Mouse (Mus musculus) heart, embryonic 13.5 days (tissue): Measurements from ENCODE around the gene Rab6a. TPM values are rescaled to one million over a fixed set of nuclear protein-coding genes. Genes with fewer than 3 reads are reported as not detected.
A peak's percentile ranks its signal among the peaks of the same experiment; 100 is the strongest.

ENCODE experiments used
- ATAC-seq: fragments of 200-750 bp; cut with Nextera tagmentation; 2 replicates; pipeline ENCODE4 v1.8.0; 2017; ENCODE audit warnings: moderate TSS enrichment; ENCODE audit not compliant: insufficient number of reproducible peaks, low FRiP score, low TSS enrichment; ENCODE audit errors: extremely low read depth
- H3K27ac ChIP-seq: fragments of 300-500 bp; sonication (generic); replicated peaks from 2 replicates; pipeline ENCODE4 v1.5.1; 2015; ENCODE audit warnings: moderate library complexity, mild to moderate bottlenecking, inconsistent platforms
- H3K27me3 ChIP-seq: fragments of 300-500 bp; sonication (generic); replicated peaks from 2 replicates; pipeline ENCODE4 v1.6.1; 2015; ENCODE audit warnings: mild to moderate bottlenecking, inconsistent platforms
- H3K36me3 ChIP-seq: fragments of 300-500 bp; sonication (generic); 2 replicates; pipeline ENCODE4 v1.6.1; 2015; ENCODE audit warnings: mild to moderate bottlenecking, inconsistent platforms
- H3K4me1 ChIP-seq: fragments of 300-500 bp; sonication (generic); 2 replicates; pipeline ENCODE4 v1.6.1; 2015; ENCODE audit warnings: inconsistent platforms
- H3K4me2 ChIP-seq: fragments of 300-500 bp; sonication (generic); 2 replicates; pipeline ENCODE4 v1.6.1; 2015; ENCODE audit warnings: inconsistent platforms, mild to moderate bottlenecking, moderate library complexity
- H3K4me3 ChIP-seq: fragments of 300-500 bp; sonication (generic); 2 replicates; pipeline ENCODE4 v1.5.1; 2015; ENCODE audit warnings: moderate library complexity, mild to moderate bottlenecking, inconsistent platforms
- H3K9ac ChIP-seq: fragments of 300-500 bp; sonication (generic); 2 replicates; pipeline ENCODE4 v1.6.1; 2015; ENCODE audit warnings: inconsistent platforms, mild to moderate bottlenecking, moderate library complexity
- H3K9me3 ChIP-seq: fragments of 300-500 bp; sonication (generic); 2 replicates; pipeline ENCODE4 v1.6.1; 2016; ENCODE audit warnings: inconsistent platforms
- WGBS: fragments of 180-500 bp; shearing (Covaris S2); methylation state at CpG from one replicate; pipeline ENCODE4 v1.1.7; 2015; ENCODE audit warnings: mixed read lengths; 5-methylcytosine and 5-hydroxymethylcytosine counted together
- polyA plus RNA-seq: library from polyadenylated mRNA; unstranded; fragments of >200 nt; fragmentation: Nextera tagmentation; extraction: Ambion mirVana; gene quantifications from 2 replicates; pipeline ENCODE4 v1.2.1, GENCODE M21; 2015

Gene Rab6a
- polyA plus RNA-seq, 1 experiment from 2014 or later, result 82.4 TPM

- H3K36me3 ChIP-seq, result peaks cover 16% of the 10 kb centered on the region
- 70% methylated on average over 3 of the region's 3 CpGs for WGBS
- no peak overlapping the region for H3K4me3 ChIP-seq
- H3K27ac ChIP-seq, result no peak overlapping the region
- H3K4me2 ChIP-seq, result no peak overlapping the region
- no peaks in the 10 kb centered on the region for H3K9me3 ChIP-seq
- no peaks in the 10 kb centered on the region for H3K27me3 ChIP-seq
- peaks cover 5% of the 10 kb centered on the region for H3K4me1 ChIP-seq
- ATAC-seq, result no peak
- no peak overlapping the region for H3K9ac ChIP-seq
Observed at GRCm38 (mm10) chr7:100624538-100624937, 17.3 kb downstream of the Rab6a start.

GRCm38 (mm10) chr7:100637657-100638056 lies 30.4 kb downstream of the Rab6a start:
- no peak overlapping the region for H3K4me3 ChIP-seq
- no peaks in the 10 kb centered on the region for H3K9me3 ChIP-seq
- no peaks in the 10 kb centered on the region for H3K4me1 ChIP-seq
- H3K9ac ChIP-seq, result no peak overlapping the region
- no peak overlapping the region for H3K27ac ChIP-seq
- ATAC-seq, result no peak
- H3K27me3 ChIP-seq, result no peaks in the 10 kb centered on the region
- H3K4me2 ChIP-seq, result no peak overlapping the region
- peaks cover 66% of the 10 kb centered on the region for H3K36me3 ChIP-seq
- WGBS, result 8% methylated on average over 1 of the region's 1 CpGs

- H3K36me3 ChIP-seq, result peaks cover 44% of the 10 kb centered on the region
- H3K4me2 ChIP-seq, result no peak overlapping the region
- 87% methylated on average over 4 of the region's 4 CpGs for WGBS
- no peaks in the 10 kb centered on the region for H3K9me3 ChIP-seq
- H3K27me3 ChIP-seq, result no peaks in the 10 kb centered on the region
- H3K4me1 ChIP-seq, result peaks cover 9% of the 10 kb centered on the region; the same call in 1 of the 2 replicates
- H3K4me3 ChIP-seq, result no peak overlapping the region
- no peak for ATAC-seq
- H3K27ac ChIP-seq, result no peak overlapping the region
- no peak overlapping the region for H3K9ac ChIP-seq
Observed at GRCm38 (mm10) chr7:100642413-100642812, 35.2 kb downstream of the Rab6a start.

GRCm38 (mm10) chr7:100645147-100645546 lies 37.9 kb downstream of the Rab6a start:
- ATAC-seq, result no peak; the same call in 1 of the 2 replicates

GRCm38 (mm10) chr7:100649095-100649494 lies 41.9 kb downstream of the Rab6a start:
- H3K36me3 ChIP-seq, result peaks cover 12% of the 10 kb centered on the region; the same call in 1 of the 2 replicates
- H3K27ac ChIP-seq, result 0 out of 2 replicates have a peak overlapping the region, but pooled peaks have one; percentile 34
- H3K9ac ChIP-seq, result no peak overlapping the region
- 69% methylated on average over 4 of the region's 4 CpGs for WGBS
- H3K4me3 ChIP-seq, result no peak overlapping the region
- no peak for ATAC-seq
- no peaks in the 10 kb centered on the region for H3K9me3 ChIP-seq
- no peak overlapping the region for H3K4me2 ChIP-seq
- H3K27me3 ChIP-seq, result no peaks in the 10 kb centered on the region
- peaks cover 9% of the 10 kb centered on the region for H3K4me1 ChIP-seq

More at GRCm38 (mm10) chr7:100645147-100645546, 37.9 kb downstream of the Rab6a start:
- no peaks in the 10 kb centered on the region for H3K27me3 ChIP-seq
- H3K36me3 ChIP-seq, result peaks cover 31% of the 10 kb centered on the region
- 33% methylated on average over 3 of the region's 3 CpGs for WGBS
- no peak overlapping the region for H3K9ac ChIP-seq
- H3K27ac ChIP-seq, result no peak overlapping the region
- peaks cover 9% of the 10 kb centered on the region for H3K4me1 ChIP-seq
- no peaks in the 10 kb centered on the region for H3K9me3 ChIP-seq
- H3K4me3 ChIP-seq, result no peak overlapping the region
- H3K4me2 ChIP-seq, result no peak overlapping the region

GRCm38 (mm10) chr7:100649826-100650225 lies 42.6 kb downstream of the Rab6a start:
- no peak for ATAC-seq
- Histone ChIP-seq H3K27me3 (no peaks in the 10 kb centered on the region), H3K4me1 (peaks cover 9% of the 10 kb centered on the region), H3K36me3 (peaks cover 9% of the 10 kb centered on the region; the same call in 1 of the 2 replicates), H3K9me3 (no peaks in the 10 kb centered on the region), H3K4me3 (no peak overlapping the region), H3K4me2 (no peak overlapping the region), H3K27ac (0 out of 2 replicates have a peak overlapping the region, but pooled peaks have one; percentile 34), H3K9ac (no peak overlapping the region)
- WGBS, result 72% methylated on average over 8 of the region's 8 CpGs

- 72% methylated on average over 6 of the region's 6 CpGs for WGBS
- Histone ChIP-seq H3K27me3 (no peaks in the 10 kb centered on the region), H3K9me3 (no peaks in the 10 kb centered on the region), H3K4me3 (no peak overlapping the region), H3K36me3 (peaks cover 5% of the 10 kb centered on the region; the same call in 1 of the 2 replicates), H3K4me1 (peaks cover 4% of the 10 kb centered on the region), H3K27ac (no peak overlapping the region), H3K4me2 (no peak overlapping the region), H3K9ac (no peak overlapping the region)
- ATAC-seq, result no peak
Observed at GRCm38 (mm10) chr7:100650421-100650820, 43.2 kb downstream of the Rab6a start.

GRCm38 (mm10) chr7:100651011-100651410 lies 43.8 kb downstream of the Rab6a start:
- H3K36me3 ChIP-seq, result peaks cover 5% of the 10 kb centered on the region; the same call in 1 of the 2 replicates
- peaks cover 1% of the 10 kb centered on the region; the same call in 1 of the 2 replicates for H3K4me1 ChIP-seq
- H3K27ac ChIP-seq, result no peak overlapping the region
- no peaks in the 10 kb centered on the region for H3K27me3 ChIP-seq
- no peaks in the 10 kb centered on the region for H3K9me3 ChIP-seq
- H3K4me2 ChIP-seq, result no peak overlapping the region
- no peak overlapping the region for H3K9ac ChIP-seq
- no peak overlapping the region for H3K4me3 ChIP-seq
- WGBS, result 60% methylated on average over 4 of the region's 4 CpGs
- ATAC-seq, result no peak

GRCm38 (mm10) chr7:100653480-100654266 lies 46.5 kb downstream of the Rab6a start:
- Histone ChIP-seq H3K4me2 (no peak overlapping the region), H3K4me1 (peaks cover 7% of the 10 kb centered on the region; the same call in 1 of the 2 replicates), H3K9me3 (no peaks in the 10 kb centered on the region), H3K4me3 (no peak overlapping the region), H3K9ac (no peak overlapping the region), H3K27ac (no peak overlapping the region), H3K36me3 (0 out of 2 replicates have a peak, but pooled peaks cover 5% of the 10 kb centered on the region), H3K27me3 (no peaks in the 10 kb centered on the region)
- no peak for ATAC-seq
- 81% methylated on average over 9 of the region's 9 CpGs for WGBS

GRCm38 (mm10) chr7:100654441-100654840 lies 47.2 kb downstream of the Rab6a start:
- H3K27me3 ChIP-seq, result no peaks in the 10 kb centered on the region
- no peak overlapping the region for H3K27ac ChIP-seq
- ATAC-seq, result no peak
- H3K9me3 ChIP-seq, result no peaks in the 10 kb centered on the region
- no peak overlapping the region for H3K4me2 ChIP-seq
- no peak overlapping the region for H3K9ac ChIP-seq
- H3K4me1 ChIP-seq, result peaks cover 9% of the 10 kb centered on the region; the same call in 1 of the 2 replicates
- no peak overlapping the region for H3K4me3 ChIP-seq
- WGBS, result 76% methylated on average over 8 of the region's 8 CpGs
- H3K36me3 ChIP-seq, result 0 out of 2 replicates have a peak, but pooled peaks cover 5% of the 10 kb centered on the region

GRCm38 (mm10) chr7:100656739-100657138 lies 49.5 kb downstream of the Rab6a start:
- no peak for ATAC-seq
- Histone ChIP-seq H3K27ac (no peak overlapping the region), H3K4me3 (no peak overlapping the region), H3K27me3 (no peaks in the 10 kb centered on the region), H3K36me3 (no peaks in the 10 kb centered on the region), H3K4me1 (peaks cover 9% of the 10 kb centered on the region; the same call in 1 of the 2 replicates), H3K4me2 (no peak overlapping the region), H3K9me3 (no peaks in the 10 kb centered on the region), H3K9ac (no peak overlapping the region)
- 42% methylated on average over 5 of the region's 5 CpGs for WGBS
